Mouse (Mus musculus) liver, adult (tissue): ENCODE measurements around the gene Ccm2.

Experiments
- GATA4 ChIP-seq: IDR thresholded peaks from 2 replicates; pipeline ENCODE4 v1.6.1; 2014; ENCODE audit warnings: mild to moderate bottlenecking, low read length; ENCODE audit not compliant: insufficient replicate concordance

Gene Ccm2

GRCm38 (mm10) chr11:6590933-6591675, 44.4 kb downstream of the Ccm2 start:
- no peak for TF ChIP-seq GATA4

- no peak for TF ChIP-seq GATA4
Observed at GRCm38 (mm10) chr11:6593406-6593805, 46.7 kb downstream of the Ccm2 start.

GRCm38 (mm10) chr11:6594845-6595244, 48.2 kb downstream of the Ccm2 start:
- no peak for TF ChIP-seq GATA4

GRCm38 (mm10) chr11:6595339-6595738, 48.7 kb downstream of the Ccm2 start:
- no peak for TF ChIP-seq GATA4

GRCm38 (mm10) chr11:6596205-6596604, 49.5 kb downstream of the Ccm2 start:
- no peak for TF ChIP-seq GATA4

GRCm38 (mm10) chr11:6596616-6597015, 49.9 kb downstream of the Ccm2 start:
- no peak for TF ChIP-seq GATA4

GRCm38 (mm10) chr11:6597523-6597922, 50.8 kb downstream of the Ccm2 start:
- no peak for TF ChIP-seq GATA4

GRCm38 (mm10) chr11:6598191-6598889, 51.7 kb downstream of the Ccm2 start:
- TF ChIP-seq GATA4: no peak

- no peak for TF ChIP-seq GATA4
Observed at GRCm38 (mm10) chr11:6599011-6599681, 52.5 kb downstream of the Ccm2 start.

GRCm38 (mm10) chr11:6599831-6600230, 53.1 kb downstream of the Ccm2 start:
- no peak for TF ChIP-seq GATA4

- TF ChIP-seq GATA4: no peak
Observed at GRCm38 (mm10) chr11:6600284-6600944, 53.7 kb downstream of the Ccm2 start.

GRCm38 (mm10) chr11:6601649-6602480, 55.2 kb downstream of the Ccm2 start:
- TF ChIP-seq GATA4: no peak

GRCm38 (mm10) chr11:6602662-6603061, 56.0 kb downstream of the Ccm2 start:
- TF ChIP-seq GATA4: no peak

- TF ChIP-seq GATA4: no peak
Observed at GRCm38 (mm10) chr11:6603224-6603623, 56.5 kb downstream of the Ccm2 start.
